Mouse (Mus musculus) ES-E14 (cell line): ENCODE results near the gene Dusp19. TPM values are rescaled to one million over a fixed set of nuclear protein-coding genes. Genes with fewer than 3 reads are reported as not detected.

Experiments used
- DNase-seq: peaks from one replicate; pipeline ENCODE4 v3.0.0-alpha.2; 2013; ENCODE audit warnings: low read depth, low spot score
- H3K27ac ChIP-seq: 2 replicates; pipeline ENCODE4 v1.5.1; 2012; ENCODE audit warnings: low read depth, mild to moderate bottlenecking, low read length, moderate library complexity, mixed read lengths; ENCODE audit not compliant: poor library complexity, insufficient read depth, severe bottlenecking
- H3K36me3 ChIP-seq: 2 replicates; pipeline ENCODE4 v1.6.1; 2012; ENCODE audit warnings: mild to moderate bottlenecking, low read length, moderate library complexity, mixed read lengths; ENCODE audit not compliant: control insufficient read depth, poor library complexity, insufficient read depth, severe bottlenecking
- H3K4me1 ChIP-seq, 2 experiments: fragments of 150-350 bp in 1 of 2; sonication (generic) in 1 of 2; 2 replicates each; pipeline ENCODE4 v1.6.1; 2012; ENCODE audit warnings: low read length in 2 of 2, mild to moderate bottlenecking in 1 of 2, mixed read lengths in 1 of 2; ENCODE audit not compliant: control insufficient read depth in 2 of 2, insufficient read depth in 2 of 2, poor library complexity in 1 of 2
- H3K4me3 ChIP-seq, 2 experiments: fragments of 150-350 bp in 1 of 2; sonication (generic) in 1 of 2; 2 replicates each; pipeline ENCODE4 v1.5.1; 2012; ENCODE audit warnings: low read length in 2 of 2, low read depth in 1 of 2, mild to moderate bottlenecking in 1 of 2, mixed read lengths in 1 of 2; ENCODE audit not compliant: insufficient read depth in 1 of 2, poor library complexity in 1 of 2, severe bottlenecking in 1 of 2
- H3K9ac ChIP-seq: 2 replicates; pipeline ENCODE4 v1.6.1; 2012; ENCODE audit warnings: low read depth, mild to moderate bottlenecking, low read length, mixed read lengths; ENCODE audit not compliant: poor library complexity, insufficient read depth, severe bottlenecking
- H3K9me3 ChIP-seq: fragments of 150-350 bp; sonication (generic); 2 replicates; pipeline ENCODE4 v1.6.1; 2012; ENCODE audit warnings: low read depth, mild to moderate bottlenecking, low read length; ENCODE audit not compliant: control insufficient read depth, insufficient read depth
- CHD2 ChIP-seq: IDR thresholded peaks from 2 replicates; pipeline ENCODE4 v1.6.1; 2014; ENCODE audit warnings: mild to moderate bottlenecking, low read depth, low read length, inconsistent platforms
- HCFC1 ChIP-seq: IDR thresholded peaks from 2 replicates; pipeline ENCODE4 v1.6.1; 2012; ENCODE audit warnings: low read length, inconsistent platforms, borderline replicate concordance; ENCODE audit not compliant: insufficient read depth
- MAFK ChIP-seq: IDR thresholded peaks from 2 replicates; pipeline ENCODE4 v1.6.1; 2014; ENCODE audit warnings: mild to moderate bottlenecking, low read depth, low read length, inconsistent platforms; ENCODE audit not compliant: insufficient read depth
- ZC3H11A ChIP-seq: IDR thresholded peaks from 2 replicates; pipeline ENCODE4 v1.6.1; 2012; ENCODE audit warnings: low read depth, mild to moderate bottlenecking, inconsistent platforms, low read length, borderline replicate concordance
- ZNF384 ChIP-seq: IDR thresholded peaks from 2 replicates; pipeline ENCODE4 v1.6.1; 2012; ENCODE audit warnings: low read depth, low read length, inconsistent platforms
- in situ Hi-C, 2 experiments: fragments of 600-800 bp; cut with MboI; formaldehyde crosslinking; loops; one replicate each; pipeline ENCODE4 v1.15.1; 2025; ENCODE audit warnings: low sequenced_read_pairs in 2 of 2, inconsistent platforms in 1 of 2; ENCODE audit not compliant: unreplicated experiment in 2 of 2
- total RNA-seq: library from RNA; depleted of rRNA; stranded (reverse); fragments of 300-350 nt; gene quantifications from 2 replicates; pipeline ENCODE4 v1.2.3, GENCODE M21; 2012

Gene Dusp19
- total RNA-seq, 1 experiment: 7.3 TPM

- in situ Hi-C loops: no loop called here
- DNase-seq: no peak
Measured at GRCm38 (mm10) chr2:80621921-80622320, 5.1 kb downstream of the Dusp19 start.

GRCm38 (mm10) chr2:80624523-80624922, 7.7 kb downstream of the Dusp19 start:
- no peaks in the 10 kb centered on the region for H3K4me1 ChIP-seq
- in situ Hi-C loops: no loop called here
- H3K4me3 ChIP-seq: no peak overlapping the region
- no peak overlapping the region for H3K9ac ChIP-seq
- H3K27ac ChIP-seq: no peak overlapping the region
- H3K36me3 ChIP-seq: no peaks in the 10 kb centered on the region
- no peaks in the 10 kb centered on the region for H3K9me3 ChIP-seq
- TF ChIP-seq ZC3H11A: no peak
- no peak for TF ChIP-seq CHD2
- no peak for TF ChIP-seq MAFK
- TF ChIP-seq HCFC1: no peak
- TF ChIP-seq ZNF384: no peak
- DNase-seq: no peak

More at GRCm38 (mm10) chr2:80621921-80622320, 5.1 kb downstream of the Dusp19 start:
- H3K36me3 ChIP-seq: no peaks in the 10 kb centered on the region
- no peak overlapping the region for H3K4me3 ChIP-seq
- H3K27ac ChIP-seq: no peak overlapping the region
- peaks cover 0 to 1% of the 10 kb centered on the region in 2 experiments; a peak in 1 of 4 replicates for H3K4me1 ChIP-seq
- no peak overlapping the region for H3K9ac ChIP-seq
- H3K9me3 ChIP-seq: no peaks in the 10 kb centered on the region
- TF ChIP-seq CHD2: no peak
- no peak for TF ChIP-seq ZNF384

GRCm38 (mm10) chr2:80632336-80633026, 15.6 kb downstream of the Dusp19 start:
- Histone ChIP-seq H3K27ac (no peak overlapping the region), H3K4me3 (no peak overlapping the region), H3K4me1 (no peaks in the 10 kb centered on the region), H3K9ac (no peak overlapping the region), H3K36me3 (no peaks in the 10 kb centered on the region), H3K9me3 (no peaks in the 10 kb centered on the region)
- TF ChIP-seq HCFC1: no peak
- no peak for TF ChIP-seq CHD2
- in situ Hi-C loops: no loop called here
- DNase-seq: no peak

- Histone ChIP-seq H3K27ac (peak overlapping the region; percentile 91), H3K4me1 (peaks cover 0 to 2% of the 10 kb centered on the region in 2 experiments; a peak in 1 of 4 replicates), H3K4me3 (peak overlapping the region; percentile 75 to 91), H3K9me3 (no peaks in the 10 kb centered on the region), H3K9ac (peak overlapping the region; percentile 91), H3K36me3 (peaks cover 1% of the 10 kb centered on the region)
- DNase-seq: peak; percentile 80
- in situ Hi-C loops: no loop called here
- no peak for TF ChIP-seq CHD2
- TF ChIP-seq MAFK: no peak
- TF ChIP-seq ZC3H11A: no peak
- TF ChIP-seq ZNF384: peak; percentile 62; the same call in 1 of the 2 replicates
- TF ChIP-seq HCFC1: peak; percentile 91
Measured at GRCm38 (mm10) chr2:80638364-80639241, 21.8 kb downstream of the Dusp19 start.
